In the genomic region with DNA sequence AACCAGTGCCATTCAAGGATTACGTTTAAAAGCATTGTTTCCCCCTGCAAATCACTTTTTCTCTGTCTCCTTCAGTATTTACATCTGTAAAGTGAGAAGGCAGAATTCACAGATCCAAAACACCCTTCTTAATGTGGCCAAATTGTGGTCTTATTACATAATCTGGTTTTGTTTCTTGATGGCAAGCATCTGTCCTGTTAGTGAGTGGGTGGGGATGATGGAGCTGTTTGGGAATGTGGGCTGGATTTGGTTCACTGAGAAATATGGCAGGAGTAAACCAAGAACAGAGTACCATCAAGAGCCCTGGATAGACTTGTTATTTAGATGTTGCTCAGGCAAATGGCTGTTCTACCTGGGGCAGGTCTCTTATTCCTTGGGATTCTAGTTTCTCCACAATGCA, we compare ENCODE assay signal across 23 mouse cellular contexts.
A peak's percentile ranks its signal among the peaks of the same experiment; 100 is the strongest.
DNase-seq lines count a peak whose midpoint lies in the region; ATAC-seq lines count a peak whose summit lies in the region.
"Had no signal": no experiment of that assay in that cellular context is flagged by ENCODE, and none has a peak within 500 bp of the region (broad histone marks: within the 10 kb centered on the region; RNA-seq: fewer than 3 reads in every experiment).

No protein-coding gene starts in this region.

- H3K36me3 ChIP-seq in embryonic facial prominence, embryonic 14.5 days (ENCODE audit: control insufficient read depth, insufficient read depth, low read length) = no peaks in the 10 kb centered on the region
- H3K36me3 ChIP-seq in embryonic facial prominence, embryonic 10.5 days (replicated peaks) = no peaks in the 10 kb centered on the region
- H3K36me3 ChIP-seq in midbrain, embryonic 11.5 days (ENCODE audit: control insufficient read depth, insufficient read depth, low read length) = no peaks in the 10 kb centered on the region
- no peaks in the 10 kb centered on the region for H3K36me3 ChIP-seq in midbrain, embryonic 16.5 days (ENCODE audit: control insufficient read depth, insufficient read depth, low read length)
- H3K36me3 ChIP-seq in forebrain, embryonic 13.5 days (ENCODE audit: poor library complexity, severe bottlenecking) = no peaks in the 10 kb centered on the region
- H3K36me3 ChIP-seq: forebrain, embryonic 15.5 days; hindbrain, embryonic 13.5 days; limb, embryonic 12.5 days; liver, embryonic 15.5 days; neural tube, embryonic 13.5 days had no signal

- no peaks in the 10 kb centered on the region for H3K27me3 ChIP-seq in embryonic facial prominence, embryonic 14.5 days (replicated peaks; ENCODE audit: control insufficient read depth, insufficient read depth, low read length)
- H3K27me3 ChIP-seq in embryonic facial prominence, embryonic 10.5 days (replicated peaks; ENCODE audit: low read depth, poor library complexity, severe bottlenecking) = no peaks in the 10 kb centered on the region
- no peaks in the 10 kb centered on the region for H3K27me3 ChIP-seq in midbrain, embryonic 11.5 days (ENCODE audit: control insufficient read depth, insufficient read depth, low read length)
- no peaks in the 10 kb centered on the region for H3K27me3 ChIP-seq in midbrain, embryonic 16.5 days (ENCODE audit: control insufficient read depth, insufficient read depth, low read depth, low read length)
- H3K27me3 ChIP-seq in forebrain, embryonic 13.5 days = no peaks in the 10 kb centered on the region
- H3K27me3 ChIP-seq: CH12.LX; forebrain, embryonic 15.5 days; hindbrain, embryonic 13.5 days; limb, embryonic 12.5 days; liver, embryonic 15.5 days; neural tube, embryonic 13.5 days had no signal

- 43% methylated on average over 1 of the region's 1 CpGs for WGBS in embryonic facial prominence, embryonic 14.5 days
- 53% methylated on average over 1 of the region's 1 CpGs for WGBS in embryonic facial prominence, embryonic 10.5 days
- 61% methylated on average over 1 of the region's 1 CpGs for WGBS in midbrain, embryonic 11.5 days
- 41% methylated on average over 1 of the region's 1 CpGs for WGBS in midbrain, embryonic 16.5 days
- 53% methylated on average over 1 of the region's 1 CpGs for WGBS in forebrain, embryonic 13.5 days

- no peak overlapping the region for H3K4me3 ChIP-seq in embryonic facial prominence, embryonic 14.5 days (ENCODE audit: low read depth, low read length)
- no peak overlapping the region for H3K4me3 ChIP-seq in embryonic facial prominence, embryonic 10.5 days
- H3K4me3 ChIP-seq in midbrain, embryonic 11.5 days (ENCODE audit: low read depth, low read length) = no peak overlapping the region
- no peak overlapping the region for H3K4me3 ChIP-seq in midbrain, embryonic 16.5 days (ENCODE audit: low read depth, low read length)
- H3K4me3 ChIP-seq in forebrain, embryonic 13.5 days = no peak overlapping the region
- H3K4me3 ChIP-seq: forebrain, embryonic 15.5 days; heart, adult 2 months; hindbrain, embryonic 13.5 days; left cerebral cortex, adult 2 months; limb, embryonic 12.5 days; liver, embryonic 15.5 days; neural tube, embryonic 13.5 days had no signal

- H3K9me3 ChIP-seq in embryonic facial prominence, embryonic 14.5 days (ENCODE audit: control insufficient read depth, low read length) = no peaks in the 10 kb centered on the region
- H3K9me3 ChIP-seq in embryonic facial prominence, embryonic 10.5 days = no peaks in the 10 kb centered on the region
- H3K9me3 ChIP-seq in midbrain, embryonic 11.5 days (ENCODE audit: control insufficient read depth, low read length) = no peaks in the 10 kb centered on the region
- no peaks in the 10 kb centered on the region for H3K9me3 ChIP-seq in midbrain, embryonic 16.5 days (replicated peaks; ENCODE audit: control insufficient read depth, low read length, poor library complexity, severe bottlenecking)
- H3K9me3 ChIP-seq in forebrain, embryonic 13.5 days (replicated peaks) = no peaks in the 10 kb centered on the region
- H3K9me3 ChIP-seq: forebrain, embryonic 15.5 days; hindbrain, embryonic 13.5 days; limb, embryonic 12.5 days; liver, embryonic 15.5 days; neural tube, embryonic 13.5 days had no signal

- H3K9ac ChIP-seq in embryonic facial prominence, embryonic 14.5 days (ENCODE audit: low read depth, low read length) = no peak overlapping the region
- H3K9ac ChIP-seq in midbrain, embryonic 11.5 days (ENCODE audit: low read length) = no peak overlapping the region
- H3K9ac ChIP-seq in midbrain, embryonic 16.5 days (ENCODE audit: low read depth, low read length) = no peak overlapping the region
- no peak overlapping the region for H3K9ac ChIP-seq in forebrain, embryonic 13.5 days
- H3K9ac ChIP-seq: forebrain, embryonic 15.5 days; hindbrain, embryonic 13.5 days; limb, embryonic 12.5 days; liver, embryonic 15.5 days; neural tube, embryonic 13.5 days had no signal

- H3K4me1 ChIP-seq in embryonic facial prominence, embryonic 14.5 days (ENCODE audit: control insufficient read depth, insufficient read depth, low read length) = no peaks in the 10 kb centered on the region
- H3K4me1 ChIP-seq in embryonic facial prominence, embryonic 10.5 days = no peaks in the 10 kb centered on the region
- no peaks in the 10 kb centered on the region; the same call in 1 of the 2 replicates for H3K4me1 ChIP-seq in midbrain, embryonic 11.5 days (ENCODE audit: control insufficient read depth, insufficient read depth, low read length)
- peaks cover 7% of the 10 kb centered on the region for H3K4me1 ChIP-seq in midbrain, embryonic 16.5 days (ENCODE audit: control insufficient read depth, insufficient read depth, low read length)
- H3K4me1 ChIP-seq in forebrain, embryonic 13.5 days = peaks cover 11% of the 10 kb centered on the region; the same call in 1 of the 2 replicates
- H3K4me1 ChIP-seq: forebrain, embryonic 15.5 days; limb, embryonic 12.5 days; liver, embryonic 15.5 days had no signal

- peak; percentile 2 for DNase-seq in embryonic facial prominence, embryonic 14.5 days (ENCODE audit: low spot score)
- no peak for DNase-seq in embryonic facial prominence, embryonic 10.5 days (ENCODE audit: low spot score)
- peak; percentile 12 for DNase-seq in layer of hippocampus, adult 9-11 months
- no peak for DNase-seq in layer of hippocampus, postnatal 14 days (ENCODE audit: low spot score in 2 of 2)
- peak; percentile 28 for DNase-seq in midbrain, embryonic 11.5 days (ENCODE audit: low spot score, missing footprints)
- DNase-seq: adrenal gland, adult 8-10 months; cerebellum, adult 8-10 months; cerebellum, postnatal 25 days; heart, adult 2 months; heart, postnatal 4 days; kidney, adult 9 months; kidney, postnatal 14 days; right cerebral cortex, postnatal 14 days had no signal

- no peak for ATAC-seq in embryonic facial prominence, embryonic 14.5 days (ENCODE audit: low read depth)
- no peak for ATAC-seq in midbrain, embryonic 11.5 days (ENCODE audit: low FRiP score)
- ATAC-seq in midbrain, embryonic 16.5 days = no peak
- ATAC-seq in forebrain, embryonic 13.5 days = no peak
- ATAC-seq: forebrain, embryonic 15.5 days; intestine, embryonic 16.5 days had no signal

- H3K27ac ChIP-seq in embryonic facial prominence, embryonic 14.5 days (replicated peaks; ENCODE audit: low read depth, low read length) = no peak overlapping the region
- H3K27ac ChIP-seq in embryonic facial prominence, embryonic 10.5 days (replicated peaks) = no peak overlapping the region
- no peak overlapping the region for H3K27ac ChIP-seq in midbrain, embryonic 11.5 days (ENCODE audit: low read depth, low read length)
- H3K27ac ChIP-seq in midbrain, embryonic 16.5 days (ENCODE audit: low read length) = no peak overlapping the region
- no peak overlapping the region for H3K27ac ChIP-seq in forebrain, embryonic 13.5 days
- H3K27ac ChIP-seq: forebrain, embryonic 15.5 days; heart, adult 2 months; hindbrain, embryonic 13.5 days; left cerebral cortex, adult 2 months; limb, embryonic 12.5 days; liver, embryonic 15.5 days; neural tube, embryonic 13.5 days had no signal

- H3K4me2 ChIP-seq in embryonic facial prominence, embryonic 14.5 days (ENCODE audit: low read depth, low read length) = no peak overlapping the region
- no peak overlapping the region for H3K4me2 ChIP-seq in midbrain, embryonic 11.5 days
- H3K4me2 ChIP-seq in midbrain, embryonic 16.5 days (ENCODE audit: low read length) = no peak overlapping the region
- H3K4me2 ChIP-seq in forebrain, embryonic 13.5 days = no peak overlapping the region
- H3K4me2 ChIP-seq: forebrain, embryonic 15.5 days; hindbrain, embryonic 13.5 days; limb, embryonic 12.5 days; liver, embryonic 15.5 days; neural tube, embryonic 13.5 days had no signal

Comparison
In these comparisons a context has a peak if more than half of its experiments do, and no peak if none do; other contexts are left out.
1. DNase-seq: peak in embryonic facial prominence, embryonic 14.5 days (single experiment), layer of hippocampus, adult 9-11 months (single experiment) and midbrain, embryonic 11.5 days (single experiment); none in embryonic facial prominence, embryonic 10.5 days (single experiment) and layer of hippocampus, postnatal 14 days (0 of 2).